In genomic region chr11:80503281-80503680, GRCm38 (mm10) we compare ENCODE assay signal across 14 mouse cellular contexts. TPM values are rescaled to one million over a fixed set of nuclear protein-coding genes. Genes with fewer than 3 reads are reported as not detected.
DNase-seq lines count a peak whose midpoint lies in the region; ATAC-seq and TF ChIP-seq lines count a peak whose summit lies in the region.
"Had no signal": no experiment of that assay in that cellular context is flagged by ENCODE, and none has a peak within 500 bp of the region (broad histone marks: within the 10 kb centered on the region; RNA-seq: fewer than 3 reads in every experiment).

No protein-coding gene starts in this region.

- H3K9me3 ChIP-seq in embryonic facial prominence, embryonic 12.5 days = no peaks in the 10 kb centered on the region
- H3K9me3 ChIP-seq in forebrain, embryonic 14.5 days (replicated peaks; ENCODE audit: control insufficient read depth, low read length) = no peaks in the 10 kb centered on the region
- no peaks in the 10 kb centered on the region for H3K9me3 ChIP-seq in hindbrain, postnatal 0 days (ENCODE audit: low read length)
- H3K9me3 ChIP-seq in neural tube, embryonic 12.5 days = no peaks in the 10 kb centered on the region
- H3K9me3 ChIP-seq: heart, embryonic 15.5 days; intestine, embryonic 15.5 days had no signal

- ATAC-seq in embryonic facial prominence, embryonic 12.5 days (ENCODE audit: insufficient number of reproducible peaks, insufficient read depth, low FRiP score, low TSS enrichment) = no peak
- no peak for ATAC-seq in forebrain, embryonic 14.5 days
- ATAC-seq in hindbrain, postnatal 0 days = no peak
- no peak for ATAC-seq in neural tube, embryonic 12.5 days (ENCODE audit: low FRiP score, low read depth)

- no peak overlapping the region for H3K4me3 ChIP-seq in embryonic facial prominence, embryonic 12.5 days
- no peak overlapping the region for H3K4me3 ChIP-seq in forebrain, embryonic 14.5 days (ENCODE audit: low read depth, low read length)
- H3K4me3 ChIP-seq in hindbrain, postnatal 0 days (ENCODE audit: low read length) = no peak overlapping the region
- H3K4me3 ChIP-seq in neural tube, embryonic 12.5 days = no peak overlapping the region
- H3K4me3 ChIP-seq: heart, embryonic 15.5 days; intestine, embryonic 15.5 days had no signal

- no peak for TF ChIP-seq CTCF in hindbrain, postnatal 0 days (IDR thresholded peaks at IDR 0.05; ENCODE audit: low read depth)

- DNase-seq in forebrain, embryonic 14.5 days (ENCODE audit: low spot score) = no peak
- DNase-seq in hindbrain, postnatal 0 days (ENCODE audit: low spot score) = no peak
- DNase-seq in Muller cell, postnatal 12 days (ENCODE audit: inconsistent ontology term) = no peak
- DNase-seq in kidney, adult 11 months = no peak
- DNase-seq in frontal cortex, postnatal 36 days (ENCODE audit: low spot score in 2 of 2) = no peak
- DNase-seq: adrenal gland, adult 8-10 months; gastrocnemius, postnatal 25 days; kidney, postnatal 25 days; liver; lung, postnatal 10 days had no signal

- H3K9ac ChIP-seq in embryonic facial prominence, embryonic 12.5 days = peak overlapping the region; percentile 21; the same call in 1 of the 2 replicates
- peak overlapping the region; percentile 54 for H3K9ac ChIP-seq in forebrain, embryonic 14.5 days (ENCODE audit: low read length)
- H3K9ac ChIP-seq in hindbrain, postnatal 0 days (replicated peaks; ENCODE audit: low read length) = no peak overlapping the region
- H3K9ac ChIP-seq in neural tube, embryonic 12.5 days = peak overlapping the region; percentile 48
- H3K9ac ChIP-seq: heart, embryonic 15.5 days; intestine, embryonic 15.5 days had no signal

- WGBS in embryonic facial prominence, embryonic 12.5 days = 82% methylated on average over 6 of the region's 6 CpGs
- 79% methylated on average over 6 of the region's 6 CpGs for WGBS in forebrain, embryonic 14.5 days
- WGBS in hindbrain, postnatal 0 days = 77% methylated on average over 6 of the region's 6 CpGs
- 76% methylated on average over 6 of the region's 6 CpGs for WGBS in neural tube, embryonic 12.5 days

- H3K4me1 ChIP-seq in embryonic facial prominence, embryonic 12.5 days = peaks cover 31% of the 10 kb centered on the region
- H3K4me1 ChIP-seq in forebrain, embryonic 14.5 days (ENCODE audit: control insufficient read depth, insufficient read depth, low read length) = peaks cover 44% of the 10 kb centered on the region
- H3K4me1 ChIP-seq in hindbrain, postnatal 0 days (ENCODE audit: insufficient read depth, low read length) = peaks cover 44% of the 10 kb centered on the region
- H3K4me1 ChIP-seq in neural tube, embryonic 12.5 days = peaks cover 50% of the 10 kb centered on the region

- H3K27me3 ChIP-seq in embryonic facial prominence, embryonic 12.5 days = no peaks in the 10 kb centered on the region
- no peaks in the 10 kb centered on the region for H3K27me3 ChIP-seq in forebrain, embryonic 14.5 days (replicated peaks; ENCODE audit: control insufficient read depth, insufficient read depth, low read length)
- no peaks in the 10 kb centered on the region for H3K27me3 ChIP-seq in hindbrain, postnatal 0 days (ENCODE audit: insufficient read depth, low read length)
- H3K27me3 ChIP-seq in neural tube, embryonic 12.5 days (replicated peaks) = no peaks in the 10 kb centered on the region
- H3K27me3 ChIP-seq: heart, embryonic 15.5 days; intestine, embryonic 15.5 days had no signal

- no peak overlapping the region for H3K4me2 ChIP-seq in embryonic facial prominence, embryonic 12.5 days (replicated peaks)
- 0 out of 2 replicates have a peak overlapping the region, but pooled peaks have one; percentile 27 for H3K4me2 ChIP-seq in forebrain, embryonic 14.5 days (ENCODE audit: low read length)
- H3K4me2 ChIP-seq in hindbrain, postnatal 0 days (ENCODE audit: low read depth, low read length) = no peak overlapping the region
- H3K4me2 ChIP-seq in neural tube, embryonic 12.5 days (replicated peaks) = peak overlapping the region; percentile 41
- H3K4me2 ChIP-seq: heart, embryonic 15.5 days; intestine, embryonic 15.5 days had no signal

- peak overlapping the region; percentile 52 for H3K27ac ChIP-seq in embryonic facial prominence, embryonic 12.5 days
- H3K27ac ChIP-seq in forebrain, embryonic 14.5 days (ENCODE audit: low read depth, low read length) = peak overlapping the region; percentile 99
- peak overlapping the region; percentile 96 for H3K27ac ChIP-seq in hindbrain, postnatal 0 days
- H3K27ac ChIP-seq in neural tube, embryonic 12.5 days = peak overlapping the region; percentile 96
- H3K27ac ChIP-seq: heart, embryonic 15.5 days; intestine, embryonic 15.5 days had no signal

- no peaks in the 10 kb centered on the region for H3K36me3 ChIP-seq in embryonic facial prominence, embryonic 12.5 days
- no peaks in the 10 kb centered on the region for H3K36me3 ChIP-seq in forebrain, embryonic 14.5 days (ENCODE audit: control insufficient read depth, insufficient read depth, low read length)
- H3K36me3 ChIP-seq in hindbrain, postnatal 0 days (ENCODE audit: insufficient read depth, low read length) = no peaks in the 10 kb centered on the region
- no peaks in the 10 kb centered on the region for H3K36me3 ChIP-seq in neural tube, embryonic 12.5 days
- H3K36me3 ChIP-seq: heart, embryonic 15.5 days had no signal

RNA-seq across cellular contexts. Expression of gene Cdk5r1, which starts 26.5 kb away (rescaled TPM):
- 9.4 TPM in 2 replicates for polyA plus RNA-seq in embryonic facial prominence, embryonic 12.5 days (2016; fragmentation: Nextera tagmentation; extraction: Ambion mirVana)
- 85.8 and 91.8 TPM in 2 replicates for polyA plus RNA-seq in forebrain, embryonic 14.5 days (2014; fragmentation: Nextera tagmentation; extraction: Ambion mirVana)
- total RNA-seq in hindbrain, postnatal 0 days (2014; rRNA removed) = 355 and 367 TPM in 2 replicates
- 65.1 and 69.3 TPM in 2 replicates for polyA plus RNA-seq in hindbrain, postnatal 0 days (2015; fragmentation: Nextera tagmentation; extraction: Ambion mirVana)
- polyA plus RNA-seq in neural tube, embryonic 12.5 days (2016; fragmentation: Nextera tagmentation; extraction: Ambion mirVana) = 73.1 and 74.2 TPM in 2 replicates

Comparison
In these comparisons a context has a peak if more than half of its experiments do, and no peak if none do; other contexts are left out.
1. H3K4me2 ChIP-seq: peak in forebrain, embryonic 14.5 days (single experiment) and neural tube, embryonic 12.5 days (single experiment); none in embryonic facial prominence, embryonic 12.5 days (single experiment) and hindbrain, postnatal 0 days (single experiment).
2. Peak in every context shown above with its lines, with median percentiles within 50 percentile points of each other: H3K27ac ChIP-seq.